Mouse (Mus musculus): ENCODE results near the gene Cers5.

GRCm38 (mm10) chr15:99791003-99791402, 18.3 kb upstream of the Cers5 start:
- TF ChIP-seq MYOD1 (IDR thresholded peaks at IDR 0.05; ENCODE audit: control insufficient read depth, insufficient read length, low read depth) (no peak), MAX (IDR thresholded peaks at IDR 0.05) (no peak), CTCF (IDR thresholded peaks at IDR 0.05; ENCODE audit: control insufficient read depth, insufficient read depth, insufficient read length) (no peak), MYOG (IDR thresholded peaks at IDR 0.05; ENCODE audit: control insufficient read depth, extremely low read depth, insufficient read length) (no peak), USF1 (IDR thresholded peaks at IDR 0.05; ENCODE audit: low read depth) (no peak), CEBPB (IDR thresholded peaks at IDR 0.05; ENCODE audit: low read depth) (no peak)
